Mouse (Mus musculus): ENCODE measurements around the gene Morn4. TPM values are rescaled to one million over a fixed set of nuclear protein-coding genes. Genes with fewer than 3 reads are reported as not detected.

Morn4 gene
- polyA plus RNA-seq (2015; fragmentation: Nextera tagmentation; extraction: Ambion mirVana), result 14.5 and 18.1 TPM in 2 replicates

- Histone ChIP-seq H3K9me3 (no peaks in the 10 kb centered on the region), H3K36me3 (no peaks in the 10 kb centered on the region), H3K4me2 (peak within 1 kb of the TSS; percentile 92), H3K27ac (no peak within 1 kb of the TSS), H3K4me3 (replicated peaks) (peak within 1 kb of the TSS; percentile 70), H3K27me3 (replicated peaks) (no peaks in the 10 kb centered on the region), H3K4me1 (peaks cover 16% of the 10 kb centered on the region), H3K9ac (peak within 1 kb of the TSS; percentile 46)
- peak; percentile 49 for ATAC-seq (ENCODE audit: insufficient read depth, low FRiP score, low read depth)
- WGBS, result under 1% methylated on average over 21 of the region's 21 CpGs
Observed at GRCm38 (mm10) chr19:42086166-42086565, at the start of gene Morn4. Morn4 (minus strand) TSS chr19:42086357.

GRCm38 (mm10) chr19:42135070-42135469 lies 48.9 kb upstream of the Morn4 start:
- H3K4me3 ChIP-seq (replicated peaks), result no peak overlapping the region
- no peak overlapping the region for H3K4me2 ChIP-seq
- H3K27me3 ChIP-seq (replicated peaks), result no peaks in the 10 kb centered on the region
- 0 out of 2 replicates have a peak, but pooled peaks cover 4% of the 10 kb centered on the region for H3K4me1 ChIP-seq
- no peak overlapping the region for H3K9ac ChIP-seq
- no peak overlapping the region for H3K27ac ChIP-seq
- H3K36me3 ChIP-seq, result no peaks in the 10 kb centered on the region
- ATAC-seq (ENCODE audit: insufficient read depth, low FRiP score, low read depth), result no peak
- no peaks in the 10 kb centered on the region for H3K9me3 ChIP-seq

- Histone ChIP-seq H3K9ac (no peak overlapping the region), H3K9me3 (no peaks in the 10 kb centered on the region), H3K4me2 (no peak overlapping the region), H3K36me3 (no peaks in the 10 kb centered on the region), H3K4me3 (replicated peaks) (no peak overlapping the region), H3K27me3 (replicated peaks) (no peaks in the 10 kb centered on the region), H3K27ac (peak overlapping the region; percentile 94), H3K4me1 (peaks cover 12% of the 10 kb centered on the region; the same call in 1 of the 2 replicates)
- no peak for ATAC-seq (ENCODE audit: insufficient read depth, low FRiP score, low read depth)
- 61% methylated on average over 5 of the region's 5 CpGs for WGBS
Observed at GRCm38 (mm10) chr19:42131101-42131500, 44.9 kb upstream of the Morn4 start.

GRCm38 (mm10) chr19:42130294-42130606 lies 44.1 kb upstream of the Morn4 start:
- H3K36me3 ChIP-seq, result no peaks in the 10 kb centered on the region
- ATAC-seq (ENCODE audit: insufficient read depth, low FRiP score, low read depth), result no peak
- H3K9ac ChIP-seq, result no peak overlapping the region
- no peaks in the 10 kb centered on the region for H3K9me3 ChIP-seq
- 60% methylated on average over 3 of the region's 3 CpGs for WGBS
- no peak overlapping the region for H3K4me2 ChIP-seq
- H3K4me1 ChIP-seq, result peaks cover 12% of the 10 kb centered on the region; the same call in 1 of the 2 replicates
- H3K27ac ChIP-seq, result peak overlapping the region; percentile 94; the same call in 1 of the 2 replicates
- H3K27me3 ChIP-seq (replicated peaks), result no peaks in the 10 kb centered on the region
- no peak overlapping the region for H3K4me3 ChIP-seq (replicated peaks)

GRCm38 (mm10) chr19:42129509-42130293 lies 43.5 kb upstream of the Morn4 start:
- H3K27me3 ChIP-seq (replicated peaks), result no peaks in the 10 kb centered on the region
- peak overlapping the region; percentile 74 for H3K4me3 ChIP-seq (replicated peaks)
- no peaks in the 10 kb centered on the region for H3K9me3 ChIP-seq
- peaks cover 12% of the 10 kb centered on the region; the same call in 1 of the 2 replicates for H3K4me1 ChIP-seq
- H3K9ac ChIP-seq, result no peak overlapping the region
- H3K27ac ChIP-seq, result peak overlapping the region; percentile 94
- ATAC-seq (ENCODE audit: insufficient read depth, low FRiP score, low read depth), result no peak; the same call in 1 of the 2 replicates
- H3K4me2 ChIP-seq, result peak overlapping the region; percentile 96
- 42% methylated on average over 14 of the region's 14 CpGs for WGBS
- H3K36me3 ChIP-seq, result 0 out of 2 replicates have a peak, but pooled peaks cover 1% of the 10 kb centered on the region

GRCm38 (mm10) chr19:42128787-42129508 lies 42.8 kb upstream of the Morn4 start, which contains the start of gene Avpi1:
Avpi1 (minus strand) TSS chr19:42129059.
- H3K4me3 ChIP-seq (replicated peaks), result peak within 1 kb of the TSS; percentile 74
- under 1% methylated on average over 54 of the region's 54 CpGs for WGBS
- H3K4me2 ChIP-seq, result peak within 1 kb of the TSS; percentile 96
- peak within 1 kb of the TSS; percentile 94 for H3K27ac ChIP-seq
- H3K27me3 ChIP-seq (replicated peaks), result no peaks in the 10 kb centered on the region
- H3K9ac ChIP-seq, result peak within 1 kb of the TSS; percentile 94
- ATAC-seq (ENCODE audit: insufficient read depth, low FRiP score, low read depth), result peak; percentile 98
- peaks cover 9% of the 10 kb centered on the region; the same call in 1 of the 2 replicates for H3K36me3 ChIP-seq
- H3K9me3 ChIP-seq, result no peaks in the 10 kb centered on the region
- H3K4me1 ChIP-seq, result peaks cover 12% of the 10 kb centered on the region; the same call in 1 of the 2 replicates

GRCm38 (mm10) chr19:42128052-42128740 lies 42.0 kb upstream of the Morn4 start:
- H3K4me1 ChIP-seq, result peaks cover 12% of the 10 kb centered on the region; the same call in 1 of the 2 replicates
- ATAC-seq (ENCODE audit: insufficient read depth, low FRiP score, low read depth), result no peak
- H3K4me3 ChIP-seq (replicated peaks), result peak overlapping the region; percentile 74
- H3K4me2 ChIP-seq, result peak overlapping the region; percentile 96
- H3K27ac ChIP-seq, result peak overlapping the region; percentile 94
- peaks cover 15% of the 10 kb centered on the region; the same call in 1 of the 2 replicates for H3K36me3 ChIP-seq
- H3K27me3 ChIP-seq (replicated peaks), result no peaks in the 10 kb centered on the region
- peak overlapping the region; percentile 94 for H3K9ac ChIP-seq
- 5% methylated on average over 23 of the region's 23 CpGs for WGBS
- no peaks in the 10 kb centered on the region for H3K9me3 ChIP-seq

GRCm38 (mm10) chr19:42127024-42127423 lies 40.9 kb upstream of the Morn4 start:
- H3K4me2 ChIP-seq, result peak overlapping the region; percentile 96

GRCm38 (mm10) chr19:42126219-42126605 lies 40.1 kb upstream of the Morn4 start:
- H3K36me3 ChIP-seq, result peaks cover 26% of the 10 kb centered on the region
- H3K9me3 ChIP-seq, result no peaks in the 10 kb centered on the region
- H3K4me1 ChIP-seq, result peaks cover 12% of the 10 kb centered on the region; the same call in 1 of the 2 replicates
- no peak for ATAC-seq (ENCODE audit: insufficient read depth, low FRiP score, low read depth)
- H3K27ac ChIP-seq, result no peak overlapping the region
- no peak overlapping the region for H3K4me3 ChIP-seq (replicated peaks)
- 83% methylated on average over 6 of the region's 6 CpGs for WGBS
- no peak overlapping the region for H3K9ac ChIP-seq
- no peak overlapping the region for H3K4me2 ChIP-seq
- no peaks in the 10 kb centered on the region for H3K27me3 ChIP-seq (replicated peaks)

More at GRCm38 (mm10) chr19:42127024-42127423, 40.9 kb upstream of the Morn4 start:
- no peaks in the 10 kb centered on the region for H3K27me3 ChIP-seq (replicated peaks)
- H3K4me3 ChIP-seq (replicated peaks), result peak overlapping the region; percentile 74; the same call in 1 of the 2 replicates
- no peak overlapping the region for H3K9ac ChIP-seq
- 63% methylated on average over 5 of the region's 5 CpGs for WGBS
- H3K36me3 ChIP-seq, result peaks cover 21% of the 10 kb centered on the region
- H3K9me3 ChIP-seq, result no peaks in the 10 kb centered on the region
- ATAC-seq (ENCODE audit: insufficient read depth, low FRiP score, low read depth), result no peak
- H3K4me1 ChIP-seq, result peaks cover 12% of the 10 kb centered on the region; the same call in 1 of the 2 replicates
- H3K27ac ChIP-seq, result peak overlapping the region; percentile 55

- WGBS, result 78% methylated on average over 11 of the region's 11 CpGs
Observed at GRCm38 (mm10) chr19:42125501-42126218, 39.5 kb upstream of the Morn4 start.

GRCm38 (mm10) chr19:42124684-42125083 lies 38.5 kb upstream of the Morn4 start:
- no peak overlapping the region for H3K4me2 ChIP-seq
- peaks cover 41% of the 10 kb centered on the region for H3K36me3 ChIP-seq
- H3K9ac ChIP-seq, result no peak overlapping the region
- ATAC-seq (ENCODE audit: insufficient read depth, low FRiP score, low read depth), result no peak
- H3K9me3 ChIP-seq, result no peaks in the 10 kb centered on the region
- H3K27ac ChIP-seq, result no peak overlapping the region
- no peak overlapping the region for H3K4me3 ChIP-seq (replicated peaks)
- no peaks in the 10 kb centered on the region for H3K27me3 ChIP-seq (replicated peaks)
- peaks cover 5% of the 10 kb centered on the region; the same call in 1 of the 2 replicates for H3K4me1 ChIP-seq
- 86% methylated on average over 13 of the region's 13 CpGs for WGBS

More at GRCm38 (mm10) chr19:42125501-42126218, 39.5 kb upstream of the Morn4 start:
- H3K4me3 ChIP-seq (replicated peaks), result no peak overlapping the region
- peaks cover 31% of the 10 kb centered on the region for H3K36me3 ChIP-seq
- no peaks in the 10 kb centered on the region for H3K27me3 ChIP-seq (replicated peaks)
- H3K9me3 ChIP-seq, result no peaks in the 10 kb centered on the region
- no peak for ATAC-seq (ENCODE audit: insufficient read depth, low FRiP score, low read depth)
- no peak overlapping the region for H3K4me2 ChIP-seq
- no peak overlapping the region for H3K27ac ChIP-seq
- H3K9ac ChIP-seq, result no peak overlapping the region
- peaks cover 12% of the 10 kb centered on the region; the same call in 1 of the 2 replicates for H3K4me1 ChIP-seq
